ENCODE assay signal across 24 mouse cellular contexts in genomic region chr9:61077807-61078206, GRCm38 (mm10).
"Had no signal": no experiment of that assay in that cellular context is flagged by ENCODE, and none has a peak within 500 bp of the region (broad histone marks: within the 10 kb centered on the region; RNA-seq: fewer than 3 reads in every experiment).

No protein-coding gene starts in this region.

- H3K27me3 ChIP-seq: forebrain, embryonic 13.5 days; forebrain, embryonic 15.5 days had no signal

- ATAC-seq: forebrain, embryonic 13.5 days; forebrain, embryonic 14.5 days; forebrain, embryonic 15.5 days had no signal

- H3K4me2 ChIP-seq: embryonic facial prominence, embryonic 12.5 days; embryonic facial prominence, embryonic 13.5 days; embryonic facial prominence, embryonic 15.5 days; forebrain, embryonic 12.5 days; forebrain, embryonic 13.5 days; forebrain, embryonic 15.5 days had no signal

- DNase-seq: cerebellum, adult 18-20 months; cerebellum, adult 2 months; cerebellum, adult 8-10 months; cerebellum, adult 9-10 months; cerebellum, postnatal 36 days; embryo, embryonic 11 days; forebrain, postnatal 0 days; gastrocnemius, adult 2 months; gastrocnemius, postnatal 10 days; gastrocnemius, postnatal 14 days; gastrocnemius, postnatal 25 days; gastrocnemius, postnatal 36 days; heart, adult 18-20 months; heart, adult 2 months had no signal

- H3K27ac ChIP-seq: embryonic facial prominence, embryonic 10.5 days; embryonic facial prominence, embryonic 12.5 days; embryonic facial prominence, embryonic 13.5 days; embryonic facial prominence, embryonic 15.5 days; forebrain, embryonic 10.5 days; forebrain, embryonic 12.5 days; forebrain, embryonic 13.5 days; forebrain, embryonic 15.5 days; gastrocnemius, adult 2 months; heart, adult 2 months had no signal

- H3K4me1 ChIP-seq: embryonic facial prominence, embryonic 12.5 days; embryonic facial prominence, embryonic 15.5 days had no signal

- H3K9ac ChIP-seq: embryonic facial prominence, embryonic 12.5 days; embryonic facial prominence, embryonic 13.5 days; embryonic facial prominence, embryonic 15.5 days; forebrain, embryonic 12.5 days; forebrain, embryonic 13.5 days; forebrain, embryonic 15.5 days; forebrain, postnatal 0 days had no signal

- H3K36me3 ChIP-seq: embryonic facial prominence, embryonic 10.5 days; embryonic facial prominence, embryonic 12.5 days; embryonic facial prominence, embryonic 13.5 days; embryonic facial prominence, embryonic 15.5 days; forebrain, embryonic 10.5 days; forebrain, embryonic 12.5 days; forebrain, embryonic 15.5 days had no signal

- H3K9me3 ChIP-seq: embryonic facial prominence, embryonic 10.5 days; embryonic facial prominence, embryonic 12.5 days; embryonic facial prominence, embryonic 13.5 days; embryonic facial prominence, embryonic 15.5 days; forebrain, embryonic 10.5 days; forebrain, embryonic 12.5 days; forebrain, embryonic 13.5 days; forebrain, embryonic 15.5 days had no signal

- H3K4me3 ChIP-seq: embryonic facial prominence, embryonic 10.5 days; embryonic facial prominence, embryonic 12.5 days; embryonic facial prominence, embryonic 13.5 days; embryonic facial prominence, embryonic 15.5 days; erythroblast, embryonic 14.5 days; forebrain, embryonic 10.5 days; forebrain, embryonic 12.5 days; forebrain, embryonic 13.5 days; forebrain, embryonic 15.5 days; gastrocnemius, adult 2 months; heart, adult 2 months had no signal
